In the genomic region with DNA sequence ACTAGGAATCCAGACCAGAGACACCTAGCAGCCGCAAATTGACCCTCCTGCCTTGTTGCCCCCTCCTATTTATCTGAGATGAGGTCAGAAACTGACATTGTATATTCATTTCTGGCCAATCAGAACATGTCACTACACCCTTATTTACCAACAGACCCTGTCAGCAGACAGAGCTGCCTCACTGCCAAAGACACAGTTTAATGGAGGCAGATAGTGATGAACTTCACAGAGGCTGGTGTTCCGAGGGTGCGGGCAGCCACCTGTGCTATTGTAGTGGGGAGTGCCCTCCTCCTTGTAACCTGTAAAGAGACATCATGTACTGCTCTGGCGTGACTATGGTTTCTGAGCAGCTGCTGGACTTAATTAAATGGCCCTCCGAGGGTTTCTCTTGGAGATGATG, we compare ENCODE assay signal across 8 mouse cellular contexts.
DNase-seq lines count a peak whose midpoint lies in the region; TF ChIP-seq lines count a peak whose summit lies in the region.
"Not testable (repeated sequence)": the region's sequence is repeated elsewhere in the genome, so short reads cannot be mapped to it uniquely, and the experiment has no call there.

No protein-coding gene starts in this region.

- not testable (repeated sequence) for TF ChIP-seq CTCF in gastrocnemius, adult 2 months (IDR thresholded peaks at IDR 0.05)

- H3K27ac ChIP-seq in gastrocnemius, adult 2 months, result not testable (repeated sequence)

- H3K4me3 ChIP-seq in gastrocnemius, adult 2 months, result not testable (repeated sequence)

- DNase-seq in cerebellum, adult 11-12 months, result peak; percentile 24
- DNase-seq in gastrocnemius, adult 2 months, result peak; percentile 19
- DNase-seq in heart, postnatal 14 days, result peak; percentile 25 to 37
- peak; percentile 46 for DNase-seq in layer of hippocampus, adult 11-12 months (ENCODE audit: low spot score)
- DNase-seq in left cerebral cortex, postnatal 36 days (ENCODE audit: low spot score in 2 of 2), result peak; percentile 31 to 32
- DNase-seq in ovary, postnatal 36 days (ENCODE audit: low spot score), result peak; percentile 34
- DNase-seq in thymus, adult 18-20 months, result peak; percentile 32 to 45
- peak; percentile 72 to 83 for DNase-seq in urinary bladder, postnatal 4 days (ENCODE audit: low spot score in 2 of 2)

- intact Hi-C loops in gastrocnemius, adult 2 months (cut with DNase I); heart, postnatal 14 days (cut with DNase I); left cerebral cortex, postnatal 36 days (cut with DNase I): not testable (repeated sequence)

Comparison
In these comparisons a context has a peak if more than half of its experiments do, and no peak if none do; other contexts are left out.
1. DNase-seq: peak in every context shown above with its lines; median percentile 78 in urinary bladder, postnatal 4 days; 46 in layer of hippocampus, adult 11-12 months; 38 in thymus, adult 18-20 months; 34 in ovary, postnatal 36 days; 32 in left cerebral cortex, postnatal 36 days; 31 in heart, postnatal 14 days; 24 in cerebellum, adult 11-12 months; 19 in gastrocnemius, adult 2 months.